Mouse (Mus musculus) liver, adult 2 months (tissue): Measurements from ENCODE around the gene Insr.
"Not testable (repeated sequence)": the region's sequence is repeated elsewhere in the genome, so short reads cannot be mapped to it uniquely, and the experiment has no call there.

Experiments
- CTCF ChIP-seq: fragments of 200-500 bp; IDR thresholded peaks from 2 replicates; pipeline ENCODE4 v1.5.1; 2011; ENCODE audit warnings: low read depth, low read length, control low read depth
- POLR2A ChIP-seq: fragments of 200-500 bp; IDR thresholded peaks from 2 replicates; pipeline ENCODE4 v1.6.1; 2011; ENCODE audit warnings: low read length, control low read depth; ENCODE audit not compliant: insufficient read depth; ENCODE audit errors: extremely low read depth

- TF ChIP-seq CTCF, POLR2A: not testable (repeated sequence)
Measured at GRCm38 (mm10) chr8:3313417-3313816, 34.0 kb upstream of the Insr start.
